Comparison of ENCODE assay signal across 8 mouse cellular contexts in genomic region chr2:166780980-166781578, GRCm38 (mm10). TPM values are rescaled to one million over a fixed set of nuclear protein-coding genes. Genes with fewer than 3 reads are reported as not detected.
DNase-seq lines count a peak whose midpoint lies in the region; ATAC-seq lines count a peak whose summit lies in the region.

No protein-coding gene starts in this region.

- no peak overlapping the region for H3K9ac ChIP-seq in hindbrain, embryonic 11.5 days (ENCODE audit: low read depth, low read length)
- no peak overlapping the region for H3K9ac ChIP-seq in hindbrain, embryonic 12.5 days
- no peak overlapping the region for H3K9ac ChIP-seq in forebrain, embryonic 15.5 days (replicated peaks)
- H3K9ac ChIP-seq in hindbrain, embryonic 14.5 days = no peak overlapping the region
- no peak overlapping the region for H3K9ac ChIP-seq in midbrain, embryonic 14.5 days (replicated peaks; ENCODE audit: low read length)

- H3K36me3 ChIP-seq in hindbrain, embryonic 11.5 days (ENCODE audit: control insufficient read depth, insufficient read depth, low read length) = no peaks in the 10 kb centered on the region
- H3K36me3 ChIP-seq in hindbrain, embryonic 12.5 days = no peaks in the 10 kb centered on the region
- H3K36me3 ChIP-seq in forebrain, embryonic 15.5 days = no peaks in the 10 kb centered on the region
- no peaks in the 10 kb centered on the region for H3K36me3 ChIP-seq in hindbrain, embryonic 14.5 days (replicated peaks; ENCODE audit: control insufficient read depth, insufficient read depth)
- H3K36me3 ChIP-seq in midbrain, embryonic 14.5 days (ENCODE audit: control insufficient read depth, insufficient read depth, low read length) = no peaks in the 10 kb centered on the region

- intact Hi-C loops in left cerebral cortex, postnatal 10 days (cut with DNase I) = loop anchor here (1.0 to 10.0 kb wide), 2 partner anchors 189 to 696 kb away; no protein-coding TSS in a partner anchor

- no peak overlapping the region for H3K27ac ChIP-seq in hindbrain, embryonic 11.5 days (ENCODE audit: low read depth, low read length)
- H3K27ac ChIP-seq in hindbrain, embryonic 12.5 days = no peak overlapping the region
- no peak overlapping the region for H3K27ac ChIP-seq in forebrain, embryonic 15.5 days (replicated peaks)
- no peak overlapping the region for H3K27ac ChIP-seq in hindbrain, embryonic 14.5 days
- H3K27ac ChIP-seq in midbrain, embryonic 14.5 days (replicated peaks; ENCODE audit: low read depth, low read length) = no peak overlapping the region

- peaks cover 5% of the 10 kb centered on the region for H3K4me1 ChIP-seq in hindbrain, embryonic 11.5 days (replicated peaks; ENCODE audit: control insufficient read depth, insufficient read depth, low read length)
- peaks cover 21% of the 10 kb centered on the region for H3K4me1 ChIP-seq in hindbrain, embryonic 12.5 days
- H3K4me1 ChIP-seq in forebrain, embryonic 15.5 days = peaks cover 6% of the 10 kb centered on the region
- peaks cover 9% of the 10 kb centered on the region for H3K4me1 ChIP-seq in hindbrain, embryonic 14.5 days (replicated peaks; ENCODE audit: control insufficient read depth, insufficient read depth, low read length)
- peaks cover 5% of the 10 kb centered on the region for H3K4me1 ChIP-seq in midbrain, embryonic 14.5 days (ENCODE audit: control insufficient read depth, insufficient read depth, low read length)

- 13% methylated on average over 9 of the region's 9 CpGs for WGBS in hindbrain, embryonic 11.5 days
- WGBS in hindbrain, embryonic 12.5 days = 14% methylated on average over 9 of the region's 9 CpGs
- 14% methylated on average over 9 of the region's 9 CpGs for WGBS in forebrain, embryonic 15.5 days
- WGBS in hindbrain, embryonic 14.5 days = 13% methylated on average over 9 of the region's 9 CpGs
- WGBS in midbrain, embryonic 14.5 days = 14% methylated on average over 9 of the region's 9 CpGs

- no peak for ATAC-seq in hindbrain, embryonic 11.5 days (ENCODE audit: low FRiP score)
- no peak for ATAC-seq in hindbrain, embryonic 12.5 days (ENCODE audit: low FRiP score)
- peak; percentile 58; the same call in 1 of the 2 replicates for ATAC-seq in forebrain, embryonic 15.5 days (replicated peaks)
- ATAC-seq in hindbrain, embryonic 14.5 days (ENCODE audit: low FRiP score) = peak; percentile 40; the same call in 1 of the 2 replicates
- ATAC-seq in midbrain, embryonic 14.5 days (ENCODE audit: low FRiP score, low TSS enrichment) = no peak

- peaks cover 4% of the 10 kb centered on the region; the same call in 1 of the 2 replicates for H3K27me3 ChIP-seq in hindbrain, embryonic 11.5 days (ENCODE audit: control insufficient read depth, insufficient read depth, low read length)
- H3K27me3 ChIP-seq in hindbrain, embryonic 12.5 days = no peaks in the 10 kb centered on the region
- H3K27me3 ChIP-seq in forebrain, embryonic 15.5 days = no peaks in the 10 kb centered on the region
- H3K27me3 ChIP-seq in hindbrain, embryonic 14.5 days (ENCODE audit: control insufficient read depth, insufficient read depth, low read length) = no peaks in the 10 kb centered on the region
- no peaks in the 10 kb centered on the region for H3K27me3 ChIP-seq in midbrain, embryonic 14.5 days (ENCODE audit: control insufficient read depth, insufficient read depth, low read length)

- H3K4me2 ChIP-seq in hindbrain, embryonic 11.5 days (replicated peaks; ENCODE audit: low read depth, low read length) = no peak overlapping the region
- H3K4me2 ChIP-seq in hindbrain, embryonic 12.5 days (replicated peaks) = no peak overlapping the region
- no peak overlapping the region for H3K4me2 ChIP-seq in forebrain, embryonic 15.5 days (replicated peaks)
- H3K4me2 ChIP-seq in hindbrain, embryonic 14.5 days (replicated peaks) = no peak overlapping the region
- H3K4me2 ChIP-seq in midbrain, embryonic 14.5 days (ENCODE audit: low read length) = no peak overlapping the region

- peak; percentile 84 for DNase-seq in hindbrain, embryonic 11.5 days (ENCODE audit: low spot score)
- DNase-seq in cerebellum, adult 11 months = peak; percentile 65
- peak; percentile 87 for DNase-seq in hindbrain, embryonic 14.5 days (ENCODE audit: low spot score)
- DNase-seq in left cerebral cortex, postnatal 10 days (ENCODE audit: extremely low spot score in 1 of 2, low spot score in 2 of 2) = peak; percentile 64 to 72
- DNase-seq in midbrain, embryonic 14.5 days = peak; percentile 88
- peak; percentile 67 to 68 for DNase-seq in spleen, postnatal 36 days (ENCODE audit: low spot score in 2 of 2)

- H3K9me3 ChIP-seq in hindbrain, embryonic 11.5 days (ENCODE audit: control insufficient read depth, low read length) = no peaks in the 10 kb centered on the region
- no peaks in the 10 kb centered on the region for H3K9me3 ChIP-seq in hindbrain, embryonic 12.5 days (replicated peaks)
- H3K9me3 ChIP-seq in forebrain, embryonic 15.5 days = no peaks in the 10 kb centered on the region
- H3K9me3 ChIP-seq in hindbrain, embryonic 14.5 days (ENCODE audit: control insufficient read depth, low read length) = no peaks in the 10 kb centered on the region
- no peaks in the 10 kb centered on the region for H3K9me3 ChIP-seq in midbrain, embryonic 14.5 days (ENCODE audit: control insufficient read depth, low read length)

- no peak overlapping the region for H3K4me3 ChIP-seq in hindbrain, embryonic 11.5 days (ENCODE audit: low read depth, low read length)
- no peak overlapping the region for H3K4me3 ChIP-seq in hindbrain, embryonic 12.5 days
- no peak overlapping the region for H3K4me3 ChIP-seq in forebrain, embryonic 15.5 days
- H3K4me3 ChIP-seq in hindbrain, embryonic 14.5 days (replicated peaks; ENCODE audit: low read length) = no peak overlapping the region
- no peak overlapping the region for H3K4me3 ChIP-seq in midbrain, embryonic 14.5 days (replicated peaks; ENCODE audit: low read depth, low read length)

RNA-seq across cellular contexts. Expression of gene Trp53rkb, which starts 11.3 kb away (rescaled TPM):
- polyA plus RNA-seq in hindbrain, embryonic 11.5 days (2014; fragmentation: Nextera tagmentation; extraction: Ambion mirVana) = 8.7 and 10.0 TPM in 2 replicates
- 8.9 and 10.0 TPM in 2 replicates for polyA plus RNA-seq in hindbrain, embryonic 12.5 days (2016; fragmentation: Nextera tagmentation; extraction: Ambion mirVana)
- 8.2 and 9.8 TPM in 2 replicates for polyA plus RNA-seq in forebrain, embryonic 15.5 days (2015; fragmentation: Nextera tagmentation; extraction: Ambion mirVana)
- polyA plus RNA-seq in hindbrain, embryonic 14.5 days (2014; fragmentation: Nextera tagmentation; extraction: Ambion mirVana) = 9.2 and 9.7 TPM in 2 replicates
- total RNA-seq in left cerebral cortex, postnatal 10 days (2021) = 1 to 10 TPM; 6.5 to 8.8 TPM
- 9.4 and 11.4 TPM in 2 replicates for polyA plus RNA-seq in midbrain, embryonic 14.5 days (2014; fragmentation: Nextera tagmentation; extraction: Ambion mirVana)

RNA-seq across cellular contexts. Expression of gene Arfgef2, which starts 24.3 kb away (rescaled TPM):
- polyA plus RNA-seq in hindbrain, embryonic 11.5 days (2014; fragmentation: Nextera tagmentation; extraction: Ambion mirVana) = 3.8 and 4.2 TPM in 2 replicates
- 6.4 and 6.8 TPM in 2 replicates for polyA plus RNA-seq in hindbrain, embryonic 12.5 days (2016; fragmentation: Nextera tagmentation; extraction: Ambion mirVana)
- 2.9 and 3.0 TPM in 2 replicates for polyA plus RNA-seq in forebrain, embryonic 15.5 days (2015; fragmentation: Nextera tagmentation; extraction: Ambion mirVana)
- polyA plus RNA-seq in hindbrain, embryonic 14.5 days (2014; fragmentation: Nextera tagmentation; extraction: Ambion mirVana) = 6.5 and 7.9 TPM in 2 replicates
- 10 to 100 TPM; 39.5 to 44.2 TPM for total RNA-seq in left cerebral cortex, postnatal 10 days (2021)
- 4.5 and 6.8 TPM in 2 replicates for polyA plus RNA-seq in midbrain, embryonic 14.5 days (2014; fragmentation: Nextera tagmentation; extraction: Ambion mirVana)

Comparison
In these comparisons a context has a peak if more than half of its experiments do, and no peak if none do; other contexts are left out.
1. ATAC-seq: peak in forebrain, embryonic 15.5 days (single experiment) and hindbrain, embryonic 14.5 days (single experiment); none in hindbrain, embryonic 11.5 days (single experiment), hindbrain, embryonic 12.5 days (single experiment) and midbrain, embryonic 14.5 days (single experiment).
2. Peak in every context shown above with its lines, with median percentiles within 50 percentile points of each other: DNase-seq.